Mouse (Mus musculus) liver, adult 2 months (tissue): ENCODE measurements around the gene G6pc3.

Experiments
- CTCF ChIP-seq: fragments of 200-500 bp; IDR thresholded peaks from 2 replicates; pipeline ENCODE4 v1.5.1; 2011; ENCODE audit warnings: low read depth, low read length, control low read depth
- POLR2A ChIP-seq: fragments of 200-500 bp; IDR thresholded peaks from 2 replicates; pipeline ENCODE4 v1.6.1; 2011; ENCODE audit warnings: low read length, control low read depth; ENCODE audit not compliant: insufficient read depth; ENCODE audit errors: extremely low read depth

GRCm38 (mm10) chr11:102210185-102210584 is 20.8 kb downstream of the G6pc3 start:
- TF ChIP-seq POLR2A (no peak), CTCF (no peak)
